Mouse (Mus musculus) E14TG2a.4 (cell line): Measurements from ENCODE around the gene Got2.
A peak's percentile ranks its signal among the peaks of the same experiment; 100 is the strongest.

Source experiments
- CTCF ChIP-seq: conservative IDR thresholded peaks from 2 replicates; pipeline ENCODE4 v1.5.1; 2014; ENCODE audit warnings: low read length
- NANOG ChIP-seq: IDR thresholded peaks from 2 replicates; pipeline ENCODE4 v1.6.1; 2014; ENCODE audit warnings: borderline replicate concordance, low read length, mixed read lengths

- TF ChIP-seq CTCF: no peak
- TF ChIP-seq NANOG: peak; percentile 37; the same call in 1 of the 2 replicates
These were observed 39.4 kb downstream of the Got2 start for GRCm38 (mm10) chr8:95848734-95849464.
